Mouse (Mus musculus) lung, embryonic 14.5 days (tissue): ENCODE data around the gene Gm15517. TPM values are rescaled to one million over a fixed set of nuclear protein-coding genes. Genes with fewer than 3 reads are reported as not detected.

Source experiments
- ATAC-seq: fragments of 200-750 bp; cut with Nextera tagmentation; 2 replicates; pipeline ENCODE4 v1.8.0; 2017; ENCODE audit warnings: mild to moderate bottlenecking, moderate TSS enrichment, moderate library complexity; ENCODE audit not compliant: insufficient read depth
- DNase-seq: peaks from one replicate; pipeline ENCODE4 v3.0.0-alpha.2; 2015
- H3K27ac ChIP-seq: fragments of 300-500 bp; sonication (generic); 2 replicates; pipeline ENCODE4 v1.5.1; 2014; ENCODE audit warnings: low read depth, mild to moderate bottlenecking, moderate library complexity
- H3K27me3 ChIP-seq: fragments of 300-500 bp; sonication (generic); 2 replicates; pipeline ENCODE4 v1.6.1; 2014; ENCODE audit warnings: low read length, control low read depth; ENCODE audit not compliant: insufficient read depth
- H3K36me3 ChIP-seq: fragments of 300-500 bp; sonication (generic); 2 replicates; pipeline ENCODE4 v1.6.1; 2014; ENCODE audit warnings: control low read depth; ENCODE audit not compliant: insufficient read depth
- H3K4me1 ChIP-seq: fragments of 300-500 bp; sonication (generic); 2 replicates; pipeline ENCODE4 v1.6.1; 2014; ENCODE audit warnings: antibody characterized with exemption, control low read depth; ENCODE audit not compliant: insufficient read depth
- H3K4me2 ChIP-seq: fragments of 300-500 bp; sonication (generic); 2 replicates; pipeline ENCODE4 v1.6.1; 2014; ENCODE audit warnings: mild to moderate bottlenecking
- H3K4me3 ChIP-seq: fragments of 300-500 bp; sonication (generic); 2 replicates; pipeline ENCODE4 v1.5.1; 2014; ENCODE audit warnings: low read depth, low read length
- H3K9ac ChIP-seq: fragments of 300-500 bp; sonication (generic); 2 replicates; pipeline ENCODE4 v1.6.1; 2014
- H3K9me3 ChIP-seq: fragments of 300-500 bp; sonication (generic); 2 replicates; pipeline ENCODE4 v1.6.1; 2016; ENCODE audit warnings: low read depth, low read length, control low read depth
- CTCF ChIP-seq: IDR thresholded peaks from 2 replicates; pipeline ENCODE4 v1.5.1; 2016; ENCODE audit warnings: antibody characterized with exemption, low read depth
- WGBS: fragments of 180-500 bp; shearing (Covaris S2); extraction: QIAGEN DNeasy Blood & Tissue Kit; methylation state at CpG from one replicate; pipeline ENCODE4 v1.1.7; 2014; 5-methylcytosine and 5-hydroxymethylcytosine counted together
- polyA plus RNA-seq: library from polyadenylated mRNA; unstranded; fragments of >200 nt; fragmentation: Nextera tagmentation; extraction: Ambion mirVana; gene quantifications from 2 replicates; pipeline ENCODE4 v1.2.1, GENCODE M21; 2014

Gene Gm15517
- polyA plus RNA-seq, 1 experiment from 2014 or later: not detected

- Histone ChIP-seq H3K4me1 (peaks cover 3% of the 10 kb centered on the region; the same call in 1 of the 2 replicates), H3K9ac (peak overlapping the region; percentile 52), H3K27ac (no peak overlapping the region), H3K27me3 (peaks cover 19% of the 10 kb centered on the region), H3K4me3 (peak overlapping the region; percentile 46), H3K36me3 (no peaks in the 10 kb centered on the region), H3K4me2 (peak overlapping the region; percentile 92), H3K9me3 (no peaks in the 10 kb centered on the region)
- TF ChIP-seq CTCF: no peak
- ATAC-seq (peak; percentile 10; the same call in 1 of the 2 replicates), DNase-seq (peak; percentile 26)
- under 1% methylated on average over 40 of the region's 40 CpGs for whole genome bisulfite sequencing
These were observed 49.1 kb downstream of the Gm15517 start for GRCm38 (mm10) chr7:44310285-44310877.

GRCm38 (mm10) chr7:44310878-44311712 is 49.8 kb downstream of the Gm15517 start:
- Histone ChIP-seq H3K4me2 (peak overlapping the region; percentile 92), H3K9me3 (no peaks in the 10 kb centered on the region), H3K4me3 (peak overlapping the region; percentile 46), H3K4me1 (peaks cover under 1% of the 10 kb centered on the region; the same call in 1 of the 2 replicates), H3K27ac (no peak overlapping the region), H3K36me3 (no peaks in the 10 kb centered on the region), H3K27me3 (peaks cover 19% of the 10 kb centered on the region), H3K9ac (peak overlapping the region; percentile 52)
- WGBS: under 1% methylated on average over 38 of the region's 38 CpGs
- TF ChIP-seq CTCF: no peak
- DNase-seq (peak; percentile 33), ATAC-seq (peak; percentile 30)

Other genes with a start within 250 kb of the Gm15517 start
- gene Klk1b26, start 249.3 kb upstream of the Gm15517 start, polyA plus RNA-seq: not detected in 2 replicates
- gene Klk1b27, start 209.2 kb upstream of the Gm15517 start, polyA plus RNA-seq: not detected in 2 replicates
- gene Klk1b21, start 159.1 kb upstream of the Gm15517 start, polyA plus RNA-seq: not detected in 2 replicates
- not detected in 2 replicates for gene Klk1b22, start 148.8 kb upstream of the Gm15517 start, polyA plus RNA-seq
- not detected in 2 replicates for gene Klk1b16, start 124.7 kb upstream of the Gm15517 start, polyA plus RNA-seq
- gene Klk1b24, start 73.2 kb upstream of the Gm15517 start, polyA plus RNA-seq: not detected in 2 replicates
- gene Klk1b3, start 63.3 kb upstream of the Gm15517 start, polyA plus RNA-seq: not detected in 2 replicates
- not detected in 2 replicates for gene Klk1b4, start 54.0 kb upstream of the Gm15517 start, polyA plus RNA-seq
- not detected in 2 replicates for gene Klk1b5, start 45.5 kb upstream of the Gm15517 start, polyA plus RNA-seq
- gene Klk1, start 36.1 kb upstream of the Gm15517 start, polyA plus RNA-seq: 0.20 and 0.26 TPM in 2 replicates
- gene Gm36864, start 25.3 kb upstream of the Gm15517 start, polyA plus RNA-seq: not detected in 2 replicates
- 0.96 and 1.5 TPM in 2 replicates for gene 1700028J19Rik, start 14.8 kb upstream of the Gm15517 start, polyA plus RNA-seq
- gene 2410002F23Rik, start 14.7 kb upstream of the Gm15517 start, polyA plus RNA-seq: 142 and 146 TPM in 2 replicates
- 0.11 TPM in 1 of 2 replicates, not detected in the other for gene Acp4, start 4.1 kb upstream of the Gm15517 start, polyA plus RNA-seq
- gene Clec11a, start 45.5 kb downstream of the Gm15517 start, polyA plus RNA-seq: 1.8 TPM in 2 replicates
- gene Shank1, start 48.8 kb downstream of the Gm15517 start, polyA plus RNA-seq: 1.3 and 1.6 TPM in 2 replicates
- gene Syt3, start 122.7 kb downstream of the Gm15517 start, polyA plus RNA-seq: 2.0 and 2.9 TPM in 2 replicates
- 0.71 and 1.2 TPM in 2 replicates for gene 1700008O03Rik, start 124.4 kb downstream of the Gm15517 start, polyA plus RNA-seq
- 1.5 TPM in 2 replicates for gene Lrrc4b, start 167.6 kb downstream of the Gm15517 start, polyA plus RNA-seq
- gene Aspdh, start 203.9 kb downstream of the Gm15517 start, polyA plus RNA-seq: 0.28 TPM in 1 of 2 replicates, not detected in the other
- gene Josd2, start 206.5 kb downstream of the Gm15517 start, polyA plus RNA-seq: 82.7 and 87.6 TPM in 2 replicates
- gene Emc10, start 235.1 kb downstream of the Gm15517 start, polyA plus RNA-seq: 122 and 133 TPM in 2 replicates
- 9.1 and 11.3 TPM in 2 replicates for gene Fam71e1, start 235.1 kb downstream of the Gm15517 start, polyA plus RNA-seq